Mouse (Mus musculus): ENCODE data around the gene Mcm2.

GRCm38 (mm10) chr6:88870594-88870993 lies 28.0 kb downstream of the Mcm2 start:
- TF ChIP-seq CTCF (IDR thresholded peaks at IDR 0.05; ENCODE audit: low read depth) (no peak), EP300 (IDR thresholded peaks at IDR 0.05; ENCODE audit: low read depth) (no peak)

Data from heart, postnatal 0 days (tissue).